ENCODE assay signal across 19 mouse cellular contexts in the genomic region with DNA sequence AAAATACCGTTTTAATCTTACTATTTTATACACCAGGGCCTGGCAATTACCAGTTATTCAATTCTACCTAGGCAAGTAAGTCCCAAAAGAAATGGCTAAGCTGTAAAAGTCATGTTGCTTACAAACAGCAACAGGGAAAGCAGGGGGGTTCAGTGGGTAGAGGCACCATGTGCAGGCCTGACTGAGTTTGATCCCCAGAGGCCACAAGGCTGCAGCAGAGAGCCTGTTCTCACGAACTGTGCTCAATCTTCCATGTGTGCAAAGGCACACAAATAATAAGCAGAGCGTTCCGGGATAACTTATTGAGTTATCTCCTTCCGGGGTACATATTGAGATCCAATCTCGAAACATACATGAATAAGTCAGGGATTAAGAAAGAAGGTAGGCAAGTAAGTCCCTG. TPM values are rescaled to one million over a fixed set of nuclear protein-coding genes. Genes with fewer than 3 reads are reported as not detected.
DNase-seq lines count a peak whose midpoint lies in the region; ATAC-seq and TF ChIP-seq lines count a peak whose summit lies in the region.
"Had no signal": no experiment of that assay in that cellular context is flagged by ENCODE, and none has a peak within 500 bp of the region (broad histone marks: within the 10 kb centered on the region; RNA-seq: fewer than 3 reads in every experiment).

No protein-coding gene starts in this region.

- no peak overlapping the region for H3K9ac ChIP-seq in hindbrain, postnatal 0 days (replicated peaks; ENCODE audit: low read length)
- H3K9ac ChIP-seq in hindbrain, embryonic 12.5 days: no peak overlapping the region
- H3K9ac ChIP-seq: embryonic facial prominence, embryonic 13.5 days; heart, embryonic 13.5 days; kidney, embryonic 15.5 days; limb, embryonic 12.5 days; midbrain, embryonic 13.5 days had no signal

- intact Hi-C loops in gastrocnemius, adult 2 months (cut with DNase I): no loop called here

- no peak overlapping the region for H3K27ac ChIP-seq in hindbrain, postnatal 0 days
- no peak overlapping the region for H3K27ac ChIP-seq in hindbrain, embryonic 12.5 days
- H3K27ac ChIP-seq in gastrocnemius, adult 2 months: no peak overlapping the region
- H3K27ac ChIP-seq: embryonic facial prominence, embryonic 13.5 days; heart, embryonic 13.5 days; kidney, embryonic 15.5 days; limb, embryonic 12.5 days; macrophage; midbrain, embryonic 13.5 days had no signal

- H3K4me2 ChIP-seq in hindbrain, postnatal 0 days (ENCODE audit: low read depth, low read length): no peak overlapping the region
- no peak overlapping the region for H3K4me2 ChIP-seq in hindbrain, embryonic 12.5 days (replicated peaks)
- H3K4me2 ChIP-seq: embryonic facial prominence, embryonic 13.5 days; heart, embryonic 13.5 days; kidney, embryonic 15.5 days; limb, embryonic 12.5 days; midbrain, embryonic 13.5 days had no signal

- 0 out of 2 replicates have a peak, but pooled peaks have one; percentile 5 for TF ChIP-seq CTCF in hindbrain, postnatal 0 days (IDR thresholded peaks at IDR 0.05; ENCODE audit: low read depth)
- peak; percentile 10; the same call in 1 of the 2 replicates for TF ChIP-seq CTCF in lung, adult 2 months (IDR thresholded peaks at IDR 0.05; ENCODE audit: insufficient read depth, low read length)
- no peak for TF ChIP-seq CTCF in gastrocnemius, adult 2 months (IDR thresholded peaks at IDR 0.05)

- H3K4me3 ChIP-seq in hindbrain, postnatal 0 days (ENCODE audit: low read length): no peak overlapping the region
- no peak overlapping the region for H3K4me3 ChIP-seq in hindbrain, embryonic 12.5 days
- no peak overlapping the region for H3K4me3 ChIP-seq in lung, adult 2 months (replicated peaks; ENCODE audit: extremely low read depth, low read depth, low read length)
- no peak overlapping the region for H3K4me3 ChIP-seq in gastrocnemius, adult 2 months
- H3K4me3 ChIP-seq: embryonic facial prominence, embryonic 13.5 days; heart, embryonic 13.5 days; kidney, embryonic 15.5 days; limb, embryonic 12.5 days; midbrain, embryonic 13.5 days had no signal

- ATAC-seq in hindbrain, postnatal 0 days: no peak
- no peak for ATAC-seq in hindbrain, embryonic 12.5 days (ENCODE audit: low FRiP score)
- ATAC-seq: forebrain, embryonic 16.5 days; midbrain, embryonic 13.5 days had no signal

- 79% methylated on average over 6 of the region's 6 CpGs for WGBS in hindbrain, postnatal 0 days
- 75% methylated on average over 6 of the region's 6 CpGs for WGBS in hindbrain, embryonic 12.5 days
- WGBS in lung, adult 2 months: 81% methylated on average over 6 of the region's 6 CpGs

- H3K4me1 ChIP-seq in hindbrain, postnatal 0 days (ENCODE audit: insufficient read depth, low read length): no peaks in the 10 kb centered on the region
- no peaks in the 10 kb centered on the region for H3K4me1 ChIP-seq in hindbrain, embryonic 12.5 days
- H3K4me1 ChIP-seq in lung, adult 2 months (ENCODE audit: control insufficient read depth, insufficient read depth, low read length): peaks cover 6% of the 10 kb centered on the region; the same call in 1 of the 2 replicates
- H3K4me1 ChIP-seq: embryonic facial prominence, embryonic 13.5 days; heart, embryonic 13.5 days; limb, embryonic 12.5 days; midbrain, embryonic 13.5 days had no signal

- H3K36me3 ChIP-seq in hindbrain, postnatal 0 days (ENCODE audit: insufficient read depth, low read length): no peaks in the 10 kb centered on the region
- no peaks in the 10 kb centered on the region for H3K36me3 ChIP-seq in hindbrain, embryonic 12.5 days
- H3K36me3 ChIP-seq: embryonic facial prominence, embryonic 13.5 days; heart, embryonic 13.5 days; kidney, embryonic 15.5 days; limb, embryonic 12.5 days; midbrain, embryonic 13.5 days had no signal

- no peaks in the 10 kb centered on the region for H3K9me3 ChIP-seq in hindbrain, postnatal 0 days (ENCODE audit: low read length)
- no peaks in the 10 kb centered on the region for H3K9me3 ChIP-seq in hindbrain, embryonic 12.5 days (replicated peaks)
- H3K9me3 ChIP-seq: embryonic facial prominence, embryonic 13.5 days; G1E; heart, embryonic 13.5 days; kidney, embryonic 15.5 days; limb, embryonic 12.5 days; midbrain, embryonic 13.5 days had no signal

- no peaks in the 10 kb centered on the region for H3K27me3 ChIP-seq in hindbrain, postnatal 0 days (ENCODE audit: insufficient read depth, low read length)
- no peaks in the 10 kb centered on the region for H3K27me3 ChIP-seq in hindbrain, embryonic 12.5 days
- H3K27me3 ChIP-seq: heart, embryonic 13.5 days had no signal

- DNase-seq in hindbrain, postnatal 0 days (ENCODE audit: low spot score): no peak
- DNase-seq in lung, adult 2 months: no peak
- DNase-seq in lung, postnatal 14 days: no peak
- peak; percentile 8 for DNase-seq in ZHBTc4 (ENCODE audit: low read depth, low spot score)
- DNase-seq in thymus, postnatal 25 days: peak; percentile 16
- no peak for DNase-seq in frontal cortex, adult 2 months (ENCODE audit: extremely low spot score in 1 of 2, low spot score in 1 of 2)
- no peak for DNase-seq in gastrocnemius, adult 2 months
- DNase-seq: adrenal gland, adult 8-10 months; cerebellum, adult 18-20 months; heart, postnatal 36 days had no signal

- TF ChIP-seq POLR2A in lung, adult 2 months (IDR thresholded peaks at IDR 0.05; ENCODE audit: borderline replicate concordance, extremely low read depth, low read depth, low read length): no peak

RNA-seq across cellular contexts. Expression of gene Acsl4, which starts 12.3 kb away (rescaled TPM):
- 28.2 and 30.0 TPM in 2 replicates for total RNA-seq in hindbrain, postnatal 0 days (2014; rRNA removed)
- 30.3 and 31.4 TPM in 2 replicates for polyA plus RNA-seq in hindbrain, postnatal 0 days (2015; fragmentation: Nextera tagmentation; extraction: Ambion mirVana)
- 19.7 and 23.1 TPM in 2 replicates for polyA plus RNA-seq in hindbrain, embryonic 12.5 days (2016; fragmentation: Nextera tagmentation; extraction: Ambion mirVana)
- 11.6 and 17.8 TPM in 2 replicates for polyA plus RNA-seq in lung, adult 2 months (2012; rRNA removed)
- 23.8 and 28.9 TPM in 2 replicates for polyA plus RNA-seq in frontal cortex, adult 2 months (2012; rRNA removed)
- 10 to 100 TPM; 16.7 to 23.3 TPM for total RNA-seq in gastrocnemius, adult 2 months (2021)

Comparison
In these comparisons a context has a peak if more than half of its experiments do, and no peak if none do; other contexts are left out.
1. DNase-seq: peak in ZHBTc4 (single experiment) and thymus, postnatal 25 days (single experiment); none in hindbrain, postnatal 0 days (single experiment), lung, adult 2 months (single experiment), lung, postnatal 14 days (single experiment), frontal cortex, adult 2 months (0 of 2) and gastrocnemius, adult 2 months (single experiment).